Comparison of ENCODE assay signal across 42 mouse cellular contexts in genomic region chr11:109170771-109171170, GRCm38 (mm10). TPM values are rescaled to one million over a fixed set of nuclear protein-coding genes. Genes with fewer than 3 reads are reported as not detected.
"Had no signal": no experiment of that assay in that cellular context is flagged by ENCODE, and none has a peak within 500 bp of the region (broad histone marks: within the 10 kb centered on the region; RNA-seq: fewer than 3 reads in every experiment).

No protein-coding gene starts in this region.

- H3K4me1 ChIP-seq: intestine, embryonic 15.5 days; liver, embryonic 12.5 days had no signal

- H3K4me2 ChIP-seq: heart, embryonic 12.5 days; hindbrain, embryonic 12.5 days; hindbrain, embryonic 14.5 days; intestine, embryonic 15.5 days; limb, embryonic 13.5 days; limb, embryonic 15.5 days; liver, embryonic 12.5 days had no signal

- H3K4me3 ChIP-seq: heart, embryonic 10.5 days; heart, embryonic 12.5 days; hindbrain, embryonic 10.5 days; hindbrain, embryonic 12.5 days; intestine, embryonic 15.5 days; layer of hippocampus, adult 2 months; limb, embryonic 13.5 days; limb, embryonic 15.5 days; liver, embryonic 12.5 days had no signal

- ATAC-seq: hindbrain, embryonic 16.5 days; inflammation-experienced regulatory T-cells, adult 6 months; intestine, embryonic 15.5 days; intestine, postnatal 0 days; liver, embryonic 12.5 days had no signal

- H3K36me3 ChIP-seq: heart, embryonic 10.5 days; heart, embryonic 12.5 days; hindbrain, embryonic 10.5 days; hindbrain, embryonic 12.5 days; intestine, embryonic 15.5 days; limb, embryonic 13.5 days; limb, embryonic 15.5 days; liver, embryonic 12.5 days had no signal

- H3K27ac ChIP-seq: heart, embryonic 10.5 days; hindbrain, embryonic 12.5 days; hindbrain, embryonic 14.5 days; intestine, embryonic 15.5 days; layer of hippocampus, adult 2 months; limb, embryonic 13.5 days; limb, embryonic 15.5 days; liver, embryonic 12.5 days; liver, embryonic 14.5 days had no signal

- H3K9me3 ChIP-seq: heart, embryonic 10.5 days; hindbrain, embryonic 12.5 days; intestine, embryonic 15.5 days; limb, embryonic 15.5 days had no signal

- H3K9ac ChIP-seq: heart, embryonic 12.5 days; hindbrain, embryonic 12.5 days; hindbrain, embryonic 14.5 days; intestine, embryonic 15.5 days; limb, embryonic 13.5 days; limb, embryonic 15.5 days; liver, embryonic 12.5 days; liver, embryonic 14.5 days had no signal

- DNase-seq: gastrocnemius, postnatal 14 days; gastrocnemius, postnatal 36 days; heart, adult 18-20 months; heart, postnatal 10 days; heart, postnatal 4 days; kidney, adult 18-20 months; kidney, adult 8-10 months; kidney, postnatal 10 days; kidney, postnatal 25 days; kidney, postnatal 4 days; layer of hippocampus, adult 9-11 months; left cerebral cortex, postnatal 4 days had no signal

- H3K27me3 ChIP-seq: heart, embryonic 12.5 days; hindbrain, embryonic 12.5 days; intestine, embryonic 15.5 days; limb, embryonic 13.5 days; limb, embryonic 15.5 days had no signal

RNA-seq across cellular contexts. Expression of gene E030025P04Rik, which starts 26.6 kb away (rescaled TPM):
- total RNA-seq: gastrocnemius, adult 18-20 months; gastrocnemius, adult 8-10 months; gastrocnemius, postnatal 14 days; gastrocnemius, postnatal 36 days; granulocyte monocyte progenitor cell, adult 5-6 weeks; heart, adult 18-20 months; heart, adult 8-10 months; heart, postnatal 10 days; heart, postnatal 25 days; heart, postnatal 4 days; layer of hippocampus, adult 2 months; layer of hippocampus, postnatal 25 days; left cerebral cortex, adult 18-20 months; left cerebral cortex, adult 8-10 months; left cerebral cortex, postnatal 10 days; left cerebral cortex, postnatal 25 days; left cerebral cortex, postnatal 4 days; liver, adult 2 months had no signal
- polyA plus RNA-seq: heart, embryonic 10.5 days; heart, embryonic 12.5 days; heart, embryonic 14.5 days; heart, embryonic 16.5 days; hindbrain, embryonic 10.5 days; hindbrain, embryonic 12.5 days; hindbrain, embryonic 14.5 days; hindbrain, embryonic 16.5 days; inflammation-experienced regulatory T-cells, adult 6 months; intestine, embryonic 15.5 days; intestine, postnatal 0 days; kidney, embryonic 14.5 days; kidney, embryonic 16.5 days; limb, embryonic 11.5 days; limb, embryonic 13.5 days; limb, embryonic 15.5 days; liver, adult 2 months; liver, embryonic 12.5 days; liver, embryonic 14.5 days had no signal
